Mouse (Mus musculus): ENCODE measurements around the gene Coro2b.

Gene Coro2b

DNA sequence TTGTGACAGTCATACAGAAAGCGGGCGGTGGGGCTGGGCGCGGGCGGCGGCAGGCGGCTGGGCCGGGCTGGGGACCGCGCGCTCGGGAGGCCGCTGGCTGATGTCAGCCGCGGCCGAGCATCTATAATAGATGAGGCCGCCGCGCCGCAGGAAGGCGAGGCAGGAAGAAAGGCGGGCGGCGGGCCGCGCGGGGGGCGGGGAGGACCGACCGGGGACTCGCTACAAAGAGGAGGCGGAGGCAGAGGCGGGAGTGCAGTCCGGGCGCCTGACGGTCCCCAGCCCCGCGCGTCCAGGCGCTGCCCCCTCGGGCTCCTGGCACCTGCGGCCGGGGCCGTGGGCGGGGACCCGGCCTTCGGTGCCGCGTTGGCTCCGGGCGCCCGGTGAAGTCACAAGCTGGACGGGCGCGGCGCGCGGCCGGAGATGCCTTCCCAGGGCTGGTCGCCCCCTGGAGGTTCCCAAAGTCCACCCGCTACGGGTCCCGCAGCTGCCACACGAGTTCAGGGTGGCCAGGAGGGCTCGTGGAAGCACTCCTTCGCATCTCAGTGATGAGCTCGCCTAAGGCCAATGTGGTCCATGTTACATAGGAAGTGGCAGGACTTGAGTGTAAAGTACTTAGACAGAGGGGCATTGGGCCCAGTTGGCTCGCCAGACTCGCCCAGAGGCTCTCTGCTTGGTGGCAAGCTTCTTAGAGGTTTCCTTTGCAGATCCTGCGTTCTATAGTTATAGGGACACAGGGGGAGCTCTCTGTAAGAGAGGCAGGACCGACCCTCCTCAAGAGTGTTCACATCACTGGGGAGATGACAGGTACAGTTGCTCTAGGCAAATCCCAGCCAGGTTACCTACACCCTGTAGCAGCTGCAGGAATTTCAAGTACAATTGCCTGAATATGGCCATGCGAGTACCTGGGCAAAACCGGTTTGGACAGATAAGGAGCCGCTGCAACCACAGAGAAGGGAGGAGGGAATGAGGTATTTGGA is at the start of gene Coro2b:
Gene Coro2b (minus strand): TSS at position 390 of the 977 bp plus-strand sequence.
- DNase-seq (ENCODE audit: low spot score in 2 of 2) = no peak

DNA sequence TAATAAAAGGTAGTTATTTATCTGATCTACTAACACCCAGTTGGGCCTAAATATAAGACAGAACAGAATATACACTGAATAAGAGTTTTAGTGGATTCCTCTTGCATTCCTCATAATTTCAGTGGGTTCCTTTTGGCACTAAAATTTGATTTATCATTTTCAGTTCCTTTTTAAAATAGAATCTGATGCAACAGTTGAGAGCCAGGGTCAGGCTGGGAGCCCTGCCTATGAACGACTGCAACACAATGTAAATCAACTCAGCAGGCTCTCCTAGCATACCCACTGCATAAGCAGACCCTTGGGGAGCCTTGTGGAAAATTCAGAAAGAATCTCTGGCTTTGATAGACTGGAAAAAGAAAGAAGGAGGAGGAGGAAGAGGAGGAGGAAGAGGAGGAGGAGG is 40.7 kb upstream of the Coro2b start:
- DNase-seq (ENCODE audit: low spot score in 2 of 2) = no peak

- no peak for DNase-seq (ENCODE audit: low spot score in 2 of 2)
Measured at GRCm38 (mm10) chr9:62569121-62569520, 32.3 kb upstream of the Coro2b start.

DNA sequence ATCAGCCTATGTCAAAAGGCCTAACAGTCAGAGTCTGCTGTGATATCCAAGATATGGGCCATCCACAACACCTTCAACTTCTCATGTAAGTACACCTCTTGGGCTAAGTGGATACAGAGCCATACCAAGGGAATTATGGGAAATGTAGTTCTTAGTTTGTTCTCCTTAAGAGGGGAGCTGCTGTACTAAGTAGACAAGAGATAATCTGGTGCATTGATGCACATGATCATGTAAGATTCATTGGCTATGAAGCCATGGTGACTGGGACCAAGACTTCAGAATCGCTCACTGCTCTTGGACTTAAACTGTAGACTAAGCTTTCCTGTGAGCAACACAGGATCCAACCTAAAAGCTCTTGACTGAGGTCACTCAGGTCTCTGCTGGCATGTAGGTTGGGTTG is 31.0 kb upstream of the Coro2b start:
- DNase-seq (ENCODE audit: low spot score in 2 of 2) = no peak

DNA sequence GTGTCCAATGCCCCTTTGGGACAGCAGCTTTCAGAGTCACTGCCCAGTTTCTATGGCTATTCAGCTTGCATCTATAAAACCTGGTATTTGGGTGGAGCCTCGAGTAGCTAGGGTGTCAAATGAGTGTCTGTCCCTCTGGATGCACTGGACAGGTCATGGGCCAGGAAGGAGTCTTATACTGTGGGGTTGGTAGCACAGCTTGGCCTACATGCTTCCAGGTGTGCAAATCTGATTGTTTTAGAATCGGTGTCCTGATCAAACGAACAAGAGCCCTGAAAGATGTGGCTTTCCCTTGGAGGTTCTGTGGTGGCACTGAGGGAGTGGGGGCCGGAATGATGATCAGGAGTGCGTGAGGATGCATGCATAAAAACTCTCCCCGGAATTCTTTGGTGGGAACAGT is 25.4 kb upstream of the Coro2b start:
- no peak for DNase-seq (ENCODE audit: low spot score in 2 of 2)

GRCm38 (mm10) chr9:62560432-62560831 is 23.6 kb upstream of the Coro2b start:
- DNase-seq (ENCODE audit: low spot score in 2 of 2) = no peak

DNA sequence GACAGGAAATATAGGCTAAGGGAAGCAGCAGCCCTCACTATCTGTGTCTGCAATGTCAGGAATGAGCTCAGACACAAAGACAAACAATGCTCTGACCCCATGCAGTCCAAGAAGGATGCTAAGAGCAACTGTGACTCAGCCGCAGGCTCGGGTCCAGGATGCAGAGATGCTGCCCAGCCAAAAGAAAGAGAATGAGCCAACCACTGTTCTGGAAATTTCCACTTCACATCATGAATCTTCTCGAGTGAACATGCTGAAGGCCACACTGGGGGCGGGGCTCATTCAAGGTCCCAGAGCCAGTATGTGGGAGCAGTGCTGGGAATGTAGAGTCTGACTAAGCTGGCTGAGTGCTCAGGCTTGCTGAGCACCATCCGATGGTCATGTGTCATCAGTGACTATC is 23.2 kb upstream of the Coro2b start:
- DNase-seq (ENCODE audit: low spot score in 2 of 2) = no peak

GRCm38 (mm10) chr9:62559446-62559845 is 22.6 kb upstream of the Coro2b start:
- no peak for DNase-seq (ENCODE audit: low spot score in 2 of 2)

GRCm38 (mm10) chr9:62558058-62558457 is 21.2 kb upstream of the Coro2b start:
- DNase-seq (ENCODE audit: low spot score in 2 of 2) = no peak

DNA sequence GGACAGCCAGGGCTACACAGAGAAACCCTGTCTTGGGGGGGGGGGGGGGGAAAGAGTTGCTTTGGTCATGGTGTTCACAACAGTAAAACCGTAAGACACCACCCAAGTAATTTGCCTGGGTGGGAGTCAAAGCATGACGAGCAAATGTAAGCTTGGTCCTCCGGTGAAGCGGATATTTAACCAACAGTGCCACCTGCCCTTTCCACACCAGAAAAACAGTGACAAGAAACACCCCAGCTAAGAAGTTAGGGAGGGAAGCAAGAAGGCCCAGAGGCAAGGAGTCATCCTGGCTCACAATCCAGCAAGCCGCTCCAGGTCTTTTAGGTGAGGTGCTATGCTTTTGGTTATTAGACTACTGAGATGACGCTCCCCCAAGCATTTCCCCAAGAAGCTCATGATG is 19.9 kb upstream of the Coro2b start:
- DNase-seq (ENCODE audit: low spot score in 2 of 2) = no peak

DNA sequence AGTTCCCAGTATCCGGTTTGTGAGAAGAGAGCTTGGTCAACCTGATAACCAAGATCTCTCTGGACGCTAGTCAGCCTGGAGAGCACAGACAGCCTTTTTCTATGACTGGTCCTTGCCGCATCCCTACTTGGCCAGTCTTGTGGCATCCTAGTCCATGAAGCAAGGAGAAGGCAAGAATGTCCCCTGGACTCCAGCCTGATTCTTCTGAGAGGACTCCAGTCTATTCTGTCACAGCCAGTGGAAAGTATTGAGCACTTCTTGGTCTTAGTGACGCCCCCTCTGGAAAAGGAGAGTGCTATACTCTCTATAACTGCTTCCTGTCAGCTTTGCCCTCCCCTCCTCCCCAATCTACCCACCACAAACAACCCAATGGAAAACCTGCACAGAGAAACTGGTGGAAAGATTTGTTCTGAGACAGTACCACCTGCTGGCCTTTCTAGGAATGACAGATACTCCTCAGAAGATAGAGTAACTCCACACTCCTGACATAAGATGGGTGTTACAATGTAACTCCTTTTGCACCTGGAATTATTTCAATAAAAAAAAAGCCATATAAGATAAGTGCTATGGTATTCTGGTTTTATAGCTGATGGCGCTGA is 18.5 kb upstream of the Coro2b start:
- no peak for DNase-seq (ENCODE audit: low spot score in 2 of 2)

- DNase-seq (ENCODE audit: low spot score in 2 of 2) = no peak
Measured at GRCm38 (mm10) chr9:62554606-62555005, 17.8 kb upstream of the Coro2b start.

- DNase-seq (ENCODE audit: low spot score in 2 of 2) = peak in 1 of 2 experiments; percentile 37
Measured at GRCm38 (mm10) chr9:62553366-62553940, 16.6 kb upstream of the Coro2b start.

GRCm38 (mm10) chr9:62551531-62551930 is 14.7 kb upstream of the Coro2b start:
- DNase-seq (ENCODE audit: low spot score in 2 of 2) = no peak

- DNase-seq (ENCODE audit: low spot score in 2 of 2) = peak; percentile 29 to 71
Measured at GRCm38 (mm10) chr9:62550661-62551093, 13.8 kb upstream of the Coro2b start.

DNA sequence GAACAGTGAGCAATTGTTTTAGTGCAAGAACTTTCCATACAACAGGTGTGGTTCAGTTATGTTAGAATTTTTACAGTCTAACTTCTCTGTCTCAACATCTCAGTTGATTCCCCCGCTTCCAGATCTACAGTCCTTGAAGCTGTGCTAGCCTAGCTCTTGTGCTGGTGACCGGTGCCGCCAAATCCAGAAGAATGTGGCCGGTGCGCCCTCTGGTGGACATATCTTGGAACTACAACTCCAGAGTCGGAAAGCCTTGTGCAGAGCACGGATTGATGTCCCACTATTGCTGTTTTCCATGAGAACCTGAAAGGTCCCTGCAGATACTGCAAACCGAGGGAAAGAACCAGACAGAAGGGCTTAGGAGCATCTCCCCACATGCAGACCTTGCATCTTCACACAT is 13.0 kb upstream of the Coro2b start:
- DNase-seq (ENCODE audit: low spot score in 2 of 2) = peak; percentile 58 to 76

DNA sequence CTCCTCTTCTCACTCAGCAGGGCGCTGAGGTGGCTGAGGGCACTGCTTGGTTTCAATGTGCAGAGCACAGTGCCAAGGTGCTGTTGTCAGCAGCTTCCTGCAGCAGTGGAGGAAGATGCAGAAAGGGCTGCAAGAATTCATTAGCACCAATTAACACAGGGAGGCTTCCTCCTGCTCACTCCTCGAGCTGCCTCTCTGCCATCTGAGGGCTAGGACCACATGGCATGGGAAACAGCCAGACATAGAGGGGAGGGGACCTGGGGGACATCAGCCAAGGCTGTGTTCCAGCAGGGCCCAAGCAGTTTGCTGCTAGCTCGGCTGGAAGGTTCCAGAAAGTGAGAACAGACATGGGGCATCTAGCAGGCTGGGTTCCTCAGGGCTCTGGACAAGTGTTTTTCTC is 10.6 kb upstream of the Coro2b start:
- no peak for DNase-seq (ENCODE audit: low spot score in 2 of 2)

- no peak for DNase-seq (ENCODE audit: low spot score in 2 of 2)
Measured at GRCm38 (mm10) chr9:62544856-62545255, 8.0 kb upstream of the Coro2b start.

DNA sequence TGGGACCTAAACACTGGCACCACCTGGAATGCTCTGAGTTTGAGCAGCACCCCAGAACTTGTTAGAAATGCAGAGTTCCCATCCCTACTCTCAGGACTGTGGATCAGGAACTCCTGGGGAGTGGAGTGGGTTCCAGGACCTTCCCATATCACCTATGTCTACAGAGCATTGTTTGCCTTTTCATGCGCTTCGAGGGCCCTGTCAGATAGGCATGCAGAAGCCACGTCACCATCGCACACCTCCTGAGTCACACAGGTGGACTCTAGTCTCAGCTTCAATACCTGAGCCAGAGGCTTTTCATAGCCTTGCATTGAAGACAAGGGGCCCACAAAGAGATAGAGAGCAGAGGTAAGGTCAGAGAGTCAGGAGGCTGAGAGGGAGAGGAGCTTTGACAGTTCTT is 7.0 kb upstream of the Coro2b start:
- no peak for DNase-seq (ENCODE audit: low spot score in 2 of 2)

GRCm38 (mm10) chr9:62541606-62542005 is 4.8 kb upstream of the Coro2b start:
- no peak for DNase-seq (ENCODE audit: low spot score in 2 of 2)

- DNase-seq (ENCODE audit: low spot score in 2 of 2) = no peak
Measured at GRCm38 (mm10) chr9:62541182-62541581, 4.3 kb upstream of the Coro2b start.

DNA sequence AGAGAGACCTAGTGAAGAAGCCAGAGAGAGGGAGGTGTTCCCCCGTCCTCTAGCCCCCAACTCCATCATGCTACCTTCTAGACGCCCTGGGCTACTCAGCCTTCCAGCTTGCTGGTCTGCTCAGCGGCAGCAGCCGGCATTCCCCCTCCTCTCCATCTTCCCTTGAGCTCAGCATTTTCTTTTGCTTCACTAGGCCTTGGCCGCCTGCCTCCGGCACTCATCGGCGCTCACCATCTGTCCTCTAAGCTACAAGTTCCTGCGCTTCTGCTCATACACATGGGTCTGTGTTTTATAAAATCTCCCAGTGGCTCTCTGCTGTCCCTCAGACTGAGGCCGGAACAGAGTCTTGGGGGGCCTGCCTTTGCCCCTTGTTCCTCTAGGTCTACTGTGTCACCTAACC is 3.9 kb upstream of the Coro2b start:
- DNase-seq (ENCODE audit: low spot score in 2 of 2) = no peak

DNA sequence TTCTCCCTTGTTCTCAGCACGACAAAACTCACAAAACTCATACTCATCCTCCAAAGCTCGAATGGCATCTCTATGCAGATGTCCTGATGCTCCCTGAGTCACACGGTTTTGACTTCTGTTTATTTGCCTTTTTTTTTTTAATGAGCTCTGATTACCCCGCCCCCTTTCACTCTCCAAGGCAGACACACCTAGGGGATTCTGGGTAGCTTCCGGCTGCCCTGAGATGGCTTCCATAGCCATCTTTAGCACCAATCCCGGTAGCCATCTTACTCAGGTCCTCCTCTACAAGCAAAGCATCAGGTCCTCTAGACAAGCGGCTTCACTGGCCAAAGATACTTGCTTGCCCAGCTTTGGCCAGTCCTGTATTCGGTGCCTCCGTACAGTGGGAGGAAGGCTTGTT is 3.3 kb upstream of the Coro2b start:
- no peak for DNase-seq (ENCODE audit: low spot score in 2 of 2)
